Mouse (Mus musculus) mouse trophoblast stem cell (cell line): ENCODE data around the gene Aff1.

ENCODE experiments used
- in situ Hi-C, 2 experiments: fragments of 300-500 bp; cut with MseI, MboI; formaldehyde crosslinking; loops; 2 replicates in 1 of 2; 3 replicates in 1 of 2; pipeline ENCODE4 v1.15.1; 2025

Aff1 gene

DNA sequence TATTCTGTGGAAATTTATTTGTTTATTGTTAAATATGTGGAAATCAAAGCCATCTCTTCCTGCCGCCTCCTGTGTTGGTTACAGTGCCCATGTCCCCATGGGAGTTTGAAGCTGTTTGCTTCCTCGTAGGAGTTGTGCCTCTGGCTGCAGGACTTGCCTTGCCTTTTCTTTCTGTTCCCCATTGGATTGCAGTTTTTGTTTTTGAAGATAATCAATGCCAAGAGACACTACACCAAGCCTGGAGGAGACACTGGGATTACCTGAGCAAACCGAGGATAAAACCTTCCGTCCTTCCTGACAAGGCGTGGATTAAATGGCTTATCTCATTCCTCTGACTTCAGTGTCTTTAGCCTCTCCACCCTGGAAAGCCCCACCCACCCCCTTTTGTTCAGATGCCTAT is 107.8 kb downstream of the Aff1 start:
- in situ Hi-C loops = no loop called here

DNA sequence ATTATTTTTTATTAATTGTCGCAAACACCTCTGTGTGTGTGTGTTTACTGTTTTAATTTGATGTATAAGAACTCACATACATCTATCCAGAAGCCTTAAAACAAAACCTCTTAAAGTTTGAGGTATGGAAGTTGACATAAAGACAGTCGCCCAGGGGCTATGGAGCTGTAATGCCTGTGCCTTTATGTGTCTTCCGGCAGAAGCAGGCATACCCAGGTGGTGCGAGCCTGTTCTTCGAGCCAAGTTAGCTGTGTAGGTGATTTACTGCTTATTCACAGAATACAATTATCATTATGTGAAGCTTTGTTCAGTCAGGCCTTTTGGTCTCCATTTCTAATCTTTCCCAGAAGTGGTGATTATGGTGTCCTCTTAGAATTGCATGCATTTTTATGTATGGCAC is 111.2 kb downstream of the Aff1 start:
- in situ Hi-C loops = no loop called here

DNA sequence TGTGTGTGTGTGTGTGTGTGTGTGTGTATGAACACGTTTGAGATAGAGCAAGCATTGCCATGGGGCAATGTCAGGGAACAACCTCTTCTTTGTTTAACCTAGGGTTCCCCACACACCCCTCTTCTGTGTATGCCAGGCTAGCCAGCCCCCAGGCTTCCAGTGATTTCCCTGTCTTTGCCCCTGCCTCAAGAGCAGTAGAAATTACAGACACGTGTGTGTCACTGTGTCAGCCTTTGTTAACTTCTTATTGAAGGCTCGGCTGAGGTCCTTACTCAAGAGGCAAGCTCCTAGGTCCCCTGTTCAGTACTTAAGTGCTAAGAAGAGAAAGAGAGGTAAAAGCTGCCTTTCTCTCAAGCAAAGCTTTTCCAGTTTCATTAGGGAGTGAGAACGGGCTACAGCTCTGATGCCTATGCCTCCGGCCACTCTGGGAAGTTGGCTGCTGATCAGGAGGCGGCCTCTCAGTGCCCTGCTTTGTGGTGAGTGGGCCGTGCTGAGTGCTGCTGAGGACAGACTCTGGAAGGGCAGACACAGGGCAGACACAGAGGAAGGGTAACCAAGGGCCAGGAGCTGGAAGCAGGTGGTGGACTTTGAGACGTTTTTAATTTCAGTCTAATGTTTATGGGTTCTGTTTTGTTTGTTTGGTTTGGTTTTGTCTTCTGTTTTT is 111.9 kb downstream of the Aff1 start:
- in situ Hi-C loops = no loop called here

DNA sequence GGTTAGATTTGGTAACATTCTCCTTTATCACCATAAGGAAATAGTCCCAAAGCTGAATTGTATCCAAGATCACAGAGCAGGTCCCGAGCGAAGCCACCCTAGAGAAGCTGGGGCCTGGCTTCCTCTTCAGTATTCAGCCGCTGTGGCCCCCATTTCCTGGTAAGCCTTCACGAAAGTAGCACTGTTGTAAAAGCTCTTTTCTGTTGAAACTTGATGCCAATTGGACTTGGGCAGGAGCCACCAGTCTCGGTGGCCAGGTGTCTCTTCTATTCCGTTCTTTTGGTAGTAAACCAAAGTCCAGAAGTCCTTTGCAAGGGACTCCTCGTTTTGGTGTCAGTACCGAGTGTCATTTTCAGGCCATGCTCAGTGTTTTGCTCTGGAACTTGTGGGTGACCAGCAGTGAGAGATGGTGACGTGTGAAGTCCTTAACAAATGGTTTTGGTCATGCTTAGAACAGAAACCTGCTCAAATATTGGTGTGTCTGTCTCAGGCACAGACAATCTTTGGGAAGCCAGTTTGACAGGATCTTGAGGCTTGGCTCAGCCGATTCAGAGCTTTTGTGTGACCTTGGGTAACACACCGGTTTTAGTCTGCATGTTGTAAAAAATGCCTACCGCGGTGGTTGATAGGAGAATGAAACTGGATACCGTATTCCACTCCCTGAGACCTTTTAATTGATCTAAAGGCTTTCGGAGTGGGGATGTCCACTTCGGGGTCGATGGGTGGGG is 114.8 kb downstream of the Aff1 start:
- in situ Hi-C loops = no loop called here

DNA sequence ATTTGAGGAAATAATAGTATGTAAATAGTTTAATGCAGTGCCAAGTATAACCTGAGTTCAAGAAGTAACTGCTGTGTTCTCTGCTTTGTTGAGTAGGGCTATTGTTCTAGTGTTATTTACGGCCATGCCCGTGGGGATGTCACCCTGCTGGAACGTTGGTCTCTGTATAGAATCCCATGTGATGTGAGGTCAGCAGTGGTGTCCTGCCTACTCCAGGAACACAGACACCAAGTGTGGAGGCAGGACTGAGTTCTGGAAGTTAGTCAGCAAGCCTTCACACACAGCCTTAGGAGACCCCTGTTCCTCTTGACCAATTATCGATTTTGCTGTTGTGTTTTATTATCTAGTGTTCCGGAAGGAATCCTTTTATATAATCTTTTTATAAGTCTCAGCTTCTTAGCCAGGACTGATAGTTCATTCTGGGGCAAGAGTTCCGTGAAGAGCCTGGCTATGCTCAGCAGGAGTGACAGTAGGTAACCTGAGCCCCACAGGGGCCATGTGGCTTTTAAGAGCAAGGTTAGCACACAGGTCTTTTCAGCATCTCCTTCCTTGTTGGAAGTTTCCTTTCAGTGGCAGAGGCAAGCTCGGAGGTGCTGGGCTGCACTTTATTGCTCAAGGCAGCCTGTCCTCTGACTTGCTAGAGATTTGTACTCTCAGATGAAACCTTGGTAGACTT is 115.6 kb downstream of the Aff1 start:
- in situ Hi-C loops = no loop called here

DNA sequence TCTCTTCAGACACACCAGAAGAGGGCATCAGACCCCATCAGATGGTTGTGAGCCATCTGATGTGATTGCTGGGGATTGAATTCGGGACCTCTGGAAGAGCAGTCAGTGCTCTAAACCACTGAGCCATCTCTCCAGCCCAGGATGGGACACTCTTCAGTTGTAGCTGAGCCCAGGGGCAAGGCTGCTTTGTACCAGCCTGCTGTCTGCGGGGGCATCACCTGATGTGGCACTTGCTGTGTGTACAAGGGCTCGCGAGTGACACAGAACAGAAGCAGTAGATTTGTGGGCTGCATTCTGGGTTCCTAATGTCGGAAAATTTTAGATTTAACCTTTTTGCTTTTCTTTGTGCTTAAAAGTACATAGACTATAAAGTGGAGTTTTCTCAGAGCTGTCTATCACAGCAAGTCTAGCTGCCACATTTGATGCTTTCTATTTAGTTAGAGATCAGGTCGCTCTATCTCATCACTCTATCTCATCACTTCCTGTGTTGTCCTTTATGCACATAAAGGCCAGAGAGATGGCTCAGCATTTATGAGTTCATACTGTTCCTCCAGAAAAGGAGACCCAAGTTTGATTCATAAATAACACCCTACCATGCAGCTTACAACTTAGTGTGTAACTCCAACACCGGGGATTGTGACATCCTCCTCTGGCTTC is 117.6 kb downstream of the Aff1 start:
- in situ Hi-C loops = no loop called here

DNA sequence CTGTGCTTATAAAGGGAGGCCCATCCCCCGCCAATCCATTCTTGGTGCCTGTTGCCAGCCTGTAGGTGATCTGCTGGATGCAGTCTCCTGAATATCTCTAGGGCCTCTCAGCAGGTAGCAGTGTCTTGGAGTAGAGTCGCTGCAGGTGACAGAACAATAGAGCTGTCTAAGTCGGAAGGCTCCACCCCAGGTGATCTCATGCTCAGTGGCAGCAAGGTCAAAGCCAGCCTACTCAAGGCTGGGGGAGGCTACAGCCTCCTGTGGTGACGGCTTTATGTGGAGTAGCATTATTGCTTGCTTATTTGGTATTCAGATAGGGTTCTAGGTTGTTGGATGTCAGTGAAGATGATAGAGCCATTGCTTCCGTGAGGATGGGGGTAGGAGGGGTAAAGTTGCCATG is 121.1 kb downstream of the Aff1 start:
- in situ Hi-C loops = no loop called here

DNA sequence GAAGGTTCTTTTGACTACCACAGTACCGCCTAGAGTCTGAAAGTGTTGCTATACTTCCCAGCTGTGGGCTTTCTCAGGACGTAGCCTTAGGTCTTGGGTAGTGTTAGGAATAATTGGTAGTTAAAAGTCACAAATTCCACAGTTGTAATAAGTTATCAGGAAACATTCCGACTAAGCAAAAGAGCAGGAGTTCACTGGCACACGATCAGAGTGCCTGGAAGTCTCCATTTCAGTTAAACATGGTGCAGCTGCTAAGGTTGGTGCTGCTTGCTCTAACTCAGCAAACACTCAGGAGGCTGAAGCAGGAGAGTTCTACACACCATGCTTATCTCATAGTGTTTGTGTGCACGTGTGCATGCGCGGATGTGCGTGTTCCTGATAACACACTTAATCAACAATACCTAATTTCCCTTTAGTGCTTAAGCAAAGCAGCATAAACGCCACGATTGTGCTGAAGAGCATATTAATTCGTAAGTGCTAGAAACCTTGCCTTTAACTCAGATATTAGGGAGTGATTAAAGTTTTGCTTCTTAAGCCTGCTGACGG is 121.9 kb downstream of the Aff1 start:
- in situ Hi-C loops = no loop called here

DNA sequence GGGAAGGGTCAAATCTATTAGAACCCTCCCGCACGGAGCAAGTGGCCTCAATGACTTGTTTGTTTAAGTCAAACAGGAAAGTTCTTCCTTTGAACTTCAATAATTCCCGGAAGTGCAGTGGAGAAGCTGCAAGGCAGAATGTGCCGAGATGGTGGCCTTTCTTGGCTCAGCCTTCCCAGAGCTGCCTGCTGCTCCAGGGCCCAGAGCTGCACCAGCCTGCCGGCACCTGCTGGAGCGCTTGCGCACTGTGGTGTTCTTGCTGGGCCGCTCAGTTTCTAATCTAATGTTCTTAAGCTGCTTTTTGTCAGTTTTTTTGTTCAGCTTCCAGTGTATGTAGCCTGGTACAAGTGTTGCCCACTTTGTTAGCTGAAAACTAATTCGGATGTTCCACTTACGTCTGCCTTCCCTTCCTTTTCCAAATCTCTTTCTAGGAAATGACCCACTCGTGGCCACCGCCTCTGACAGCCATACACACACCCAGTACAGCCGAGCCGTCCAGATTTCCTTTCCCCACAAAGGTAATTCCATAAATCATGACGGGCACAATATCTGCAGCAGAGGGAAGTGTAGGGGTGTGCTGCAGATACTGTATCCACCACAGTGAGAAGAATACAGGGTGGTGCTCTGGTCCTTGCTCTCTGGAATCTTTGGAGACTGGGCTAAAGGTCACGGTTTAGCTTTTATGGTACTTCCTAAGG is 122.5 kb downstream of the Aff1 start:
- in situ Hi-C loops = no loop called here

DNA sequence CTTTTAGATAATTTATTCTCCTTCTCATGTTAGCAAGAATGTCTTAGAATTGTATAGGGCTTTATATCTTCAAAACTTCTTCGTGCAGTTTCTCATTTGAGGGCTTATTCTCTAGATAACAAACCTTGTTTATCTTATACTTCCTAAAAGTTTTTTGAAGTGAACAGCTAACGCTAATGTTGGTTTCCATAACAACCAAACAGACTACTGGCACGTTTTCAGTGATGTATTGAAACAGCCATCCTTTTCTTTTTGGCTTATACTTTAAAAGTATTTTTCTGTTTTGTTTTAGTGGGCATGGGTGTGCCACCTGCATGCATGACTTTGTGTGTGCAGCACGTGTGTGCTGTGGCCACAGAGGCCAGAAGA is 123.1 kb downstream of the Aff1 start:
- in situ Hi-C loops = no loop called here

DNA sequence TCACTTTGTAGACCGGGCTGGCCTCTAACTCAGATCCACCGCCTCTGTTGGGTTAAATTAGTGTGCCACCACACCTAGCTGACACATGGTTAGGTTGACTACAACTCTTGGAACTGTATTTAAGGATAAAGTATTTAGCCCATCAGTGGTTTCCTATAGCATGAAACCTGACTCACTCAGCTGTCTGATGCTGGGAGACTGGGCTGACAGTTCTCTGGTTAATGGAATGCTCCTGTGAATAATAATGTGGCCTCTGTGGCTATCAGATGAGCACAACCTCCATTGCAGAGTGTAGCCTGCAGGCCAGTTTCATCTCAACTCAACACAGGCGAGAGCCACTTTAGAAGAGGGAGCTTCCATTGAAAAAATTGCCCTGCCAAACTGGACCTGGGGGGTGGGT is 124.5 kb downstream of the Aff1 start:
- in situ Hi-C loops = no loop called here

DNA sequence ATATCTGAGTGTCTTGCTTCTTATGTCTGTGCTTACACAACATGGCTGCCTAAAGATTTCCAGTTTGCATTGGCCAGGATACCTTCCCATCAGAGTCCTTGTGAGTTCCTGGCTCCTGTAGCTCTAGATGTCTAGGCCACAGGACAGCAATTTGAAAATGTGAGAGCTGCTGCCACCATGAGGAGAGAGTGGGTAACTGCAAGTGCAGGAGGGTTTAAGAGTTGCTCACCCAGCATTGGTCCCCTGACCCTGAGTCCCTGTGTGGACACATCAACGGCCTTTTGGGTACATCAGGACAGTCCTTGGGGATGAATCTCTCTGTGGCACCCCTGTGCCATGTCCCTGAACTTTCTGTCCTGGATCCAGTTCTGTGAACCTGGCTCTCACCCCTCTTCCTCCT is 125.6 kb downstream of the Aff1 start:
- in situ Hi-C loops = no loop called here

DNA sequence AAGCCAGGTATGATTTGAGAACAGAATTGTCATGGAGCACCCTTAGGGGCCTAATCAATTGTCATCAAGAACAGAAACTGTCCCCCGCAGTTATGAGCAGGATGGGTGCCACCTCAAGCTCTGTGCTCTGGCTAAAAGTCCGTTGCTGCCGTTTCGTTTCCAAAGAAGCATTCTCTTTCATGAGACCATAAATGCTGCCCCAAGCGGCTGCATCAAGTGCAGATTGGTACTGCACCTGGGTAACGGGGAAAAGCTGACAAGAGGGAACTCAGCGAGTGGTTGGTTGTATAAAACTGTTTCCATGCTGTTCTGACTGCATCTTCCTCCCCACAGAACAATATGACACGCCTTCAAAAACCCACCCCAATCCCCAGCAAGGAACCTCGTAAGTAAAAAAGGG is 126.4 kb downstream of the Aff1 start:
- in situ Hi-C loops = no loop called here

DNA sequence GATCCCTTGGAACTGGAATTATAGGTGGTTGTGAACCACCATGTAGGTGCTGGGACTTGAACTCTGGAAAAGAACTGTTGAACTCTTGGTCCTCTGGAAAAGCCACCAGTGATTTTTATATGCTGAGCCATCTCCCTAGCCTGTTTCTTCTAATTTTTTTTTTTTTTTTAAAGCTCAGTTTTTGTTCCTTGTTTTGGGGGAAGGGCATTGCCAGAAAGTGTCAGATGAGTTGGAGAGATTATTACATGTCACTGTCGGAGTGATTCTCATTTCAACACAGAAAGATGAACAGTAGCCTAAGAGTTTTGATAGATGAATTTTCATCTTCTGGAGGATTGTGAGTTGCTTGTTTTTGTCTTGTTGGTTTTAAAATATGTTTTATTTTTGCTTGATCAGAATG is 127.5 kb downstream of the Aff1 start:
- in situ Hi-C loops = loop anchor here in 1 of 2 experiments (10.0 kb wide), 1 partner anchor 135 kb away; no protein-coding TSS in a partner anchor

DNA sequence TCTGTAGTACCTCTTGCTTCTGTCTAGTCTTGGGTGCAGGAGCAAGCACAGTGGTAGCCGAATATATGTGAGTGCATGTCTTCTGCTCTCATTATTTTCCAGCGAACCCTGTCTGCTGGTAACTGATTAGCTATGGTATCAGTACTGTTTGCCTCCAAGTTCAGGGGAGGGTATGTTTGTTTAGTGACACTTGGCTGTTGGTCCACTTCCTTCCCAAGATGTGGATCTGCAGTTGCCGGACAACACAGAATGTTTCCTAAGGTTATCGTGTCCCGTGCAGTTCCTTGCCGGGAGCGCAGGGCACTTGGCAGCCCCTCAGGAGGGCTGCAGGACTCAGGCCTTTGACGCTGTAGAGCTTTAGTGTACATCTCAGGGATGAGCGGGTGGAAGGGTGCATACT is 128.9 kb downstream of the Aff1 start:
- in situ Hi-C loops = loop anchor here in 1 of 2 experiments (10.0 kb wide), 1 partner anchor 136 kb away; no protein-coding TSS in a partner anchor

DNA sequence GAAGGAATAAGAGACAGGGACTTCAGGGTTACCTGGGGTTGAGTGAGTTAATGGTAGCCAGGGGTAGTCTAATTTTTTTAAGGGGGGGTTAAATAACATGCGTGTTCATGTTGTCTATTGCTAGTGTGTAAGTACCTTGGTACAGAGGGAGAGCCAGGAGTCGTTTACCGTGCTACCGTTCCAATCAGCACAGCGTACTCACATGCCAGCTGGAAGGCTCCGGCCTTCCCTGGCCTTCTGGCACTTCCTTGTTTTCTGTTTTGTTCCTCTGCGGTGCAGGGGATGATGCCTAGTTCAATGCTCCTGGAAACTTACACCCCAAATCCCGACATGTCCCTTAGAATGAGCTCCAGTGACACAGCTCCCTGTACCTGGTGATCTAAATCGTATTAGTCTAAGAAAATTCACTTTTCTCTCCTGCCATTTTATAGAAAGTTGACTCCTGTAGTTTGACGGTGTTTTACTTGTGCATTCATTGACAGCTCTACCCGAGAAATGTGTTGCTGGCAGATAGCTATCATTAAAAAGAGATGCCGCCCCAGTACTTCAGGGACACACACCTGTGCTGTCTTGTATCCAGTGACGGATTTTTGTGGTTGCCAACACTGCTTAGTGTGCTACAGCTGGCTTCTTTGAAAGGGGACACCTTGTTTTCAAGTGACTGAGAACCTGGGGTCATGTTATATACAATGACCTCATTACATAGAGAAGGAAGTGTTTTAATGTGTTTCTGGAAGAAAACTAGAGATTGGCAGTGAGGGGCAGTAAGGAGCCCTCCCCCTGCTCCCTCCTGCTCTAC is 129.5 kb downstream of the Aff1 start:
- in situ Hi-C loops = loop anchor here in 1 of 2 experiments (10.0 kb wide), 1 partner anchor 137 kb away; no protein-coding TSS in a partner anchor

DNA sequence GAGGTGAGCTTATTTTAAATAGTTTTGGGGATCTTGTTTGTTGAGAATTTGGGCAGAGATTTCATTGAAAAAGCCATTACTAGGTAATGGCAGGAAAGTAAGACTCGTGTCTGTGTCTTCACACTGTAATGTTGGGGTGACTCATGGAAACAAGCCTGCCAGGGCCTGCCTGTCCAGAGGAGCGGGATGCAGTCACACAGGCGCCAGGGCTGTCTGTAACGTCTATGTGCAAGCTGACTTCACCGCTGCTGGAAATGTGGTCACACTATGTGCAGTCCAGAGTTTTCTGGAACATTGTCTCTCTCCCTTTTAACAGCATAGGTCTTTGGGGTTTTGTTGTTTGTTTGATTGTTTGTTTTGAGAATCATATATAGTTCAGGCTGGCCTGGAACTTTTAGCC is 130.8 kb downstream of the Aff1 start:
- in situ Hi-C loops = loop anchor here in 1 of 2 experiments (10.0 kb wide), 1 partner anchor 138 kb away; no protein-coding TSS in a partner anchor

DNA sequence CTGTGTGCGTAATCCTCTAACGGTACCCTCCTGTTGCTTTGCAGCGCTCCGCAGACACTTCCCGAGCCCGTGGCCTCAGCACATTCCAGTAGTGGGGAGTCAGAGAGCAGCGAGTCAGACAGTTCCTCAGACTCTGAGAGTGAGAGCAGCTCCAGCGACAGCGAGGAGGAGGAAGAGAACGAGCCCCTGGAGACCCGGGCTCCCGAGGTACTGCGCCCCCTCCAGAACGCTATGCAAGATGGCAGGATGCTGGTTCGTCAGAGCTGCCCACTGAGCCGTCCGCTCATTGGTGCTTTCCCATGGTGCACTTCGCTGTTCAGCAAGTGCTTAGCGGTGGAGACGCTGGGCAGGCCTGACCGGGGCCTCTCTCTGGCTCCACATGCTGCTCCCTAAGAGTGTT is 136.1 kb downstream of the Aff1 start:
- in situ Hi-C loops = loop anchor here in 1 of 2 experiments (10.0 kb wide), 1 partner anchor 144 kb away; no protein-coding TSS in a partner anchor

DNA sequence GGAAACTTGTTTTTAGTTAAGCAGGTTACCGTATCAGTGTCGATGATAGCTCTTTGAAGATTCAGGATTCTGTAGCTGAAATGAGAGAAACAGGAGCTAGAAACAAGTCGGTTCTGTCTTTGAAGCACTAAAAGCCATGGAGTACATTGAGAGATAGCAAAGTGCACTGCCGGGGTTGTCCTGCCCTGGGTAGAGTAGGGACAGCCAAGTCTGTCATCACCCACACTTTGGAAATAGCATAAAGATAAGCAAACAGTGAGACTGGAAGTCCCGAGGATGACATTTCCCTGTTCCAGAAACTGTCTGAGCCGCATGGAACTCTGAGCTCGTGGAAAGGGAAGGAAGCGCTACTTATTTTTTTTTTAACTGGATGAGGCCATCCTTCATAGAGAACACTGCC is 136.6 kb downstream of the Aff1 start:
- in situ Hi-C loops = loop anchor here in 1 of 2 experiments (10.0 kb wide), 1 partner anchor 144 kb away; no protein-coding TSS in a partner anchor

DNA sequence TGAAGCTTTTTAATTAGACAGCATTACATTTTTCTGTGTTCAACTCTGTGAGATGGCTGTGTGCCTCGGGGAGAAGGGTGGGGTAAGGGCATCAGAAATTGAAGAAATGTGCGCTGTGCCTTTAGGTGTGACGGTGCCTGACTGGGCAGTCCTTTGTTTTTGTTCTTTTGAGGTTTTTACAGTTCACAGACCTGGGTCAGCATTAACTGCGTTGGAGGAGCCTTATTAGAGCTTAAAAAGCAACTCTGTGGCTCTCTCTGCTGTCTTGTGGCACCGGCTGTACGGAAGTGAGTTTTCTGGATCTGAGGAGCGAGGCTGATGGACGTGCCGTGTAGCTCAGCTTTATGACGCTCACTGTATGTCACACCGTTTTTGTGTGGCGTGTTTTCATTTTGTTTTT is 137.0 kb downstream of the Aff1 start:
- in situ Hi-C loops = loop anchor here in 1 of 2 experiments (10.0 kb wide), 1 partner anchor 144 kb away; no protein-coding TSS in a partner anchor
